In genomic region chr2:94748161-94748711, GRCm38 (mm10) we compare ENCODE assay signal across 13 mouse cellular contexts.
DNase-seq lines count a peak whose midpoint lies in the region; ATAC-seq and TF ChIP-seq lines count a peak whose summit lies in the region.
"Had no signal": no experiment of that assay in that cellular context is flagged by ENCODE, and none has a peak within 500 bp of the region (broad histone marks: within the 10 kb centered on the region; RNA-seq: fewer than 3 reads in every experiment).

No protein-coding gene starts in this region.

- H3K9me3 ChIP-seq in lung, postnatal 0 days (ENCODE audit: low read length), result no peaks in the 10 kb centered on the region
- H3K9me3 ChIP-seq: embryonic facial prominence, embryonic 15.5 days; stomach, embryonic 15.5 days had no signal

- TF ChIP-seq CTCF in lung, postnatal 0 days (IDR thresholded peaks at IDR 0.05), result no peak

- H3K4me1 ChIP-seq in lung, postnatal 0 days (ENCODE audit: insufficient read depth, low read depth, low read length), result no peaks in the 10 kb centered on the region
- H3K4me1 ChIP-seq: embryonic facial prominence, embryonic 15.5 days; stomach, embryonic 15.5 days had no signal

- ATAC-seq in lung, postnatal 0 days, result no peak
- ATAC-seq: CD4-positive, CD25-positive, alpha-beta regulatory T cell, adult 4 months had no signal

- WGBS in lung, postnatal 0 days, result 72% methylated on average over 3 of the region's 3 CpGs

- H3K27me3 ChIP-seq in lung, postnatal 0 days (replicated peaks; ENCODE audit: insufficient read depth, low read length), result no peaks in the 10 kb centered on the region
- H3K27me3 ChIP-seq: embryonic facial prominence, embryonic 15.5 days; stomach, embryonic 15.5 days had no signal

- no peak overlapping the region for H3K4me3 ChIP-seq in lung, postnatal 0 days (ENCODE audit: low read depth, low read length)
- H3K4me3 ChIP-seq: embryonic facial prominence, embryonic 15.5 days; stomach, embryonic 15.5 days had no signal

- H3K4me2 ChIP-seq in lung, postnatal 0 days (replicated peaks; ENCODE audit: low read depth, low read length), result no peak overlapping the region
- H3K4me2 ChIP-seq: embryonic facial prominence, embryonic 15.5 days; stomach, embryonic 15.5 days had no signal

- H3K27ac ChIP-seq in lung, postnatal 0 days (ENCODE audit: low read length), result no peak overlapping the region
- H3K27ac ChIP-seq: embryonic facial prominence, embryonic 15.5 days; kidney, postnatal 0 days; stomach, embryonic 15.5 days had no signal

- TF ChIP-seq EP300 in lung, postnatal 0 days (IDR thresholded peaks at IDR 0.05), result no peak

- DNase-seq in lung, postnatal 10 days, result peak; percentile 4
- DNase-seq in lung, postnatal 0 days (ENCODE audit: low spot score), result no peak
- DNase-seq in frontal cortex, adult 2 months (ENCODE audit: extremely low spot score in 1 of 2, low spot score in 1 of 2), result peak; percentile 26 to 58
- DNase-seq in left cerebral cortex, adult 8-10 months (ENCODE audit: low spot score in 2 of 2), result peak; percentile 2 to 25
- peak; percentile 63 for DNase-seq in telencephalon, adult 2 months (ENCODE audit: low read depth, low spot score)
- DNase-seq in yolk sac, embryonic 10.5 days (ENCODE audit: low spot score), result no peak
- DNase-seq in thymus, postnatal 25 days, result no peak
- DNase-seq in gastrocnemius, postnatal 10 days, result no peak
- DNase-seq: heart, postnatal 36 days had no signal

- no peaks in the 10 kb centered on the region for H3K36me3 ChIP-seq in lung, postnatal 0 days (ENCODE audit: insufficient read depth, low read length)
- H3K36me3 ChIP-seq: embryonic facial prominence, embryonic 15.5 days; stomach, embryonic 15.5 days had no signal

- no peak overlapping the region for H3K9ac ChIP-seq in lung, postnatal 0 days (replicated peaks; ENCODE audit: low read depth)
- H3K9ac ChIP-seq: embryonic facial prominence, embryonic 15.5 days; stomach, embryonic 15.5 days had no signal

Comparison
In these comparisons a context has a peak if more than half of its experiments do, and no peak if none do; other contexts are left out.
1. DNase-seq: peak in lung, postnatal 10 days (single experiment), frontal cortex, adult 2 months (2 of 2), left cerebral cortex, adult 8-10 months (2 of 2) and telencephalon, adult 2 months (single experiment); none in lung, postnatal 0 days (single experiment), yolk sac, embryonic 10.5 days (single experiment), thymus, postnatal 25 days (single experiment) and gastrocnemius, postnatal 10 days (single experiment).